Mouse (Mus musculus) left cerebral cortex, postnatal 36 days (tissue): ENCODE data around the gene Cdca7. TPM values are rescaled to one million over a fixed set of nuclear protein-coding genes. Genes with fewer than 3 reads are reported as not detected.
A peak's percentile ranks its signal among the peaks of the same experiment; 100 is the strongest.

Source experiments
- DNase-seq, 2 experiments: peaks; one replicate each; pipeline ENCODE4 v3.0.0; 2021 to 2022; ENCODE audit warnings: low spot score in 2 of 2, mixed read lengths in 1 of 2
- intact Hi-C: fragments of 180-260 bp; cut with DNase I; formaldehyde crosslinking; loops from one replicate; pipeline ENCODE4 v1.15.1; 2025
- total RNA-seq, 2 experiments: library from RNA; stranded (reverse); gene quantifications; 2 replicates each; pipeline ENCODE4 v1.2.3; 2021

Gene Cdca7
- total RNA-seq, 2 experiments from 2014 or later = 5.1 TPM

DNA sequence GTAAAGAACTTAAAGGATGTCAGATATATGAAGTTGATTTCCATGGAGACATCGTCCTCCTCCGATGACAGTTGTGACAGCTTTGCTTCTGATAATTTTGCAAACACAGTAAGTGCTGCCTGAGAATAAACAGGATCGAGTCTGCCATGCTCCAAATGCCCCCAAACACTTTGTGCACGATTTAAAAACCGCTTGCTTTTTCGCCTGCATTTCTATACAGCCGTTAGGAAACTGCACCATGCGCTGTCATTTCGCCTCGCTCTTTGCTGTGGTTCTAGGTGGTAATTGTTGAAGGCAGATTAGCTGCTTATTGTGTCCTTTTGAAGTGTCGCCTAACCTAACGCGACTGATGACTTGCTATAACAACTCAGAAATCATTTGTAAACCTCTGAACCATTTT, 3.0 kb downstream of the Cdca7 start:
- intact Hi-C loops = loop anchor here (5.0 kb wide), 1 partner anchor 798 kb away; no protein-coding TSS in a partner anchor

DNA sequence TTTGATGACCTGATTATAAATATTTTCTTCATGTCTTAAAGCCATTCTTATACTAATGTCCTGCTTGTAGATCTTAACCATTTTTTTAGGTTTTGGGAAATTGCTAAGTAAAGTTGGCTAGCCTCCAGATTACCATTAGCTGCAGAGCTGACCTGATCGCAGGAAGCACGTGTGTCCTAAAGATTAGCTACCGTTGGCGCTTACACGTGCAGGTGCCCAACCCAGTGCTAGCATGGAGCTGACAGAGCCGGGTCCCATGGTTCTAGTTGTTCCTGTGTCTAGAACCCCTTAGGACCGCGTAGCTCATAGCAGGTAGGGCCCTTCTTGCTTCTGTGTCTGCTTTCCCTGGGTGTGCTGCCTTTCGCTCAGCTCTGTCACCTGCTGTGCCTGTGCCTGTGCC, 3.9 kb downstream of the Cdca7 start:
- DNase-seq = no peak
- intact Hi-C loops = loop anchor here (5.0 kb wide), 1 partner anchor 797 kb away; no protein-coding TSS in a partner anchor

More for the DNA sequence above, 3.0 kb downstream of the Cdca7 start:
- no peak for DNase-seq

DNA sequence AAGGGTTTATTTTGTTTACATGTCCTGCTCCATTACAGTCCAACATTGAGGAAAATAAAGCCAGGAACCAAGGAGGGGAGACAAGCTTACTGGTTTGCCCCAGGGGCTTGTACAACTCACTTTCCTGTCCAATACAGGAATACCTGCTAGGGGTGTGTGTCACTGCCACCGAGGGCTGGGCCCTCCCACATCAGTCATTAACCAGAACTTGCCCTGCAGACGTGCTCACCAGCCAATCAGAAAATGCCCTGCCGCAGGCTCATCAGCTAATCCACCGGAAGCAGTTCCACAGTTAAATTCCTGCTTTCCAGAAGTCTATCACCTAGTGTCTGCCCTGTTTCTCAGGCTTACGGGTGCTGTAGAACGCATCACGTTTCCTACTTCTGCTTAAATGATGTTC, 15.7 kb downstream of the Cdca7 start:
- intact Hi-C loops = no loop called here

DNA sequence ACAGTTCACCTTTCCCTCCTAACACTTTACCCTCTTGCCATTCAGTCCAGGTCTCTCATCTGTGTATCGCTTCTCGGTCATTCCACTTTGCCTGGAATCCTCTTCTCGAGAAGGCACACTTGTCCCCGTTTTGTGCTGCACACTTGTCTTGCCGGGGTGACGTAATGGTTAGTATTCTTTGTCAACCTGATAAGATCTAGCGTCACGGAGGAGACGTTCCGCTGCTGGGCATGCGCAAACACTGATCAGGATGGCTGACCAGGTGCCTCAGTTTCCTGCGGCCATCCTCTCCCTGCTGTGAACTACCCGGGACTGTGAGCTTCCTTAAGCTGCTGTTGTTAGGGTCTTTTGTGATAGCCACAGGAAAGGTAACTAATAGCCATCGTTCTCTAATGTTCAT, 17.1 kb downstream of the Cdca7 start:
- intact Hi-C loops = no loop called here
- DNase-seq = no peak

More for the DNA sequence above, 15.7 kb downstream of the Cdca7 start:
- no peak for DNase-seq

DNA sequence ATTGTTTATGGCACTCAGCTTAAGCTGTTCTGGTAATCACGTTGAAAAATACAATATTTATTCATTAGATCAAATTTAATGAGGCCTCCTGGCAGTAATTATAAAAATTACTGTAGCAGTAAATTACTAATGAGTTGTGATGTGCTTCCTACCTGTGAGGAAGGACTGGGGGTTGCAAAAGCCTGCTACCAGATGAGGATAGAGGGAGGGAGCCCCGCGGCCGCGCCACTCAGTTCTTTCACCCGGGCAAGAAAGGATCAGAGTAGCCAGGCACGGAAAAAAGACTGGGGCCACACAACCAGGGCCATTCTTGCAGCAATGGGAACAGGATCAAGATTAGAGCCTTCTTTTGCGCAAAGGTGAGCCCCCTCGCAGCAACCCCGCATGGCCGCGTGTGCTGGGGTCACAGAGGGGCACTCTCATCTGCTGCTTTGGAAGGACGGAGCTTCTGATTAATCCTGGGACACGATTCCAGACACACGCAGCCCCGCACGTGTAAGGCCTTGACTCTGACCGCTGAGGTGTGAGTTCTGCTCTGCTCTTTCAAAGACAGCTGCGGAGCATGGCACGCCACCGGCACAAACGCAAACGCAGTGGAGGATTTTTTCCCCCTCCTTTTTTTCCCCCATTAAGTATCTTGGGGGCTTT, 23.2 kb downstream of the Cdca7 start:
- intact Hi-C loops = no loop called here
- no peak for DNase-seq

DNA sequence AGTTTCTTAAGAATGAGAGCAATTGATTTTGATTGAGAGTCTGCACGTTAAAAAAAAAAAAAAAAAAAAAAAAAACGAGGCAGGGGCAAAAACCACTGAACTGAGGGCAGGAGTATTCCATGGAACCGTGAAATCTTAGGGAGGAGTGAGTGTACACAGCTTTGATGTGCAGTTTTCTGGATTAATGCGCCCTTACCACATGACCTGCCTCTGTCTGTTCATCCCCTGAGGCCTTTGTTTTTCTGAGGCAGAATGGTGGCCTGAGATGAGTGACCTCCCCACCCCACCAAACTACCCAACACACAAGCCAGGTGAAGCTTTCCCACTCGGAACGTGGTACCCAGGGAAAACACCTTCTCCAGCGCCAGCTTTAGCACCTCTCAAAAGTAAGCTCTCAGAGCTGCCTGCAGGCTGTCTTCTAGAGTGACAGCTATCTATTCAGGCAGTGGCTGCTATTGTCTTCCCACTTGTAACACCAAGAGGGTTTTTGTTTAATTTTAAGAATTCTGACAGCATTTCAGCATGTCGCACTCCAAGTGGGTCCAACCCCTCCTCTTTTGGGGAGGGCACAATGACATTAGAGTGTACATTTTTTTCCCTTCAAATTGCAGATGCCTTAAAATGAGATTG, 23.9 kb downstream of the Cdca7 start:
- intact Hi-C loops = loop anchor here (10.0 kb wide), 1 partner anchor 265 kb away; no protein-coding TSS in a partner anchor
- no peak for DNase-seq

DNA sequence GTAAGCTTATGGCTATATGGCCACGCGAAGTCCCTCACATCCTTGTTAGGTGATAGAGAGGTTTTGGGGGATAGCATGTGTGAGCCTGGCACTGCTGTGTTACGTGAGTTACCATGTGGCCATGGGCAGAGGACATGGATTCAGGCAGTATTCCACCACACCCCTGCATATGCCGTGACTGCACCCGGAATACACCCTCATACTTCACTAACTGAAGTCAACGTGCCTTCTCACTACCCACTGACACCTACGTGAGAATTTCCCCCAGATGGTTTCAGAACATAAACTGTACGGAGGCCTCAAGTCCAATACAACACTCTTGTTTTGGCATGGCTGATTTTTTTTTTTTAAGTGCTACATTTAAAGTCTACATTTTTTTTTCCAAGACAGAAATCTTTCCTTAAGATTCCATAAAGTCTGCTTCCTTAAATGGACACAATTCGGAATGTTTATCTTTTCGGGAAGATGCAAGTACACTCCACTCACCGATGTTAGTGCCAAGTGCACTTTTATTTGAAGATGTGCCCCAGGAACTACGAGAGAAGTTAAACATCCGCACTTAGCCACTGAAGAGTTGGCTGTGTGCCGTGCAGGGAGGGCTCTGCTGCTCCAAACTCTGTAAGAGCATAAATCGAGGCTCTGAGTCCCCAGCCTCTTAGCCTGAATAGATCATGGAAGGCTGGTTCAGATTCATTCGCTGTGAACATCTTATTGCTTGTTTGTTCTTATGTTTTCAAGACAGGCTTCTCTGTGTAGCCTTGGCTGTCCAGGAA, 26.3 kb downstream of the Cdca7 start:
- no peak for DNase-seq
- intact Hi-C loops = loop anchor here (10.0 kb wide), 1 partner anchor 267 kb away; no protein-coding TSS in a partner anchor

DNA sequence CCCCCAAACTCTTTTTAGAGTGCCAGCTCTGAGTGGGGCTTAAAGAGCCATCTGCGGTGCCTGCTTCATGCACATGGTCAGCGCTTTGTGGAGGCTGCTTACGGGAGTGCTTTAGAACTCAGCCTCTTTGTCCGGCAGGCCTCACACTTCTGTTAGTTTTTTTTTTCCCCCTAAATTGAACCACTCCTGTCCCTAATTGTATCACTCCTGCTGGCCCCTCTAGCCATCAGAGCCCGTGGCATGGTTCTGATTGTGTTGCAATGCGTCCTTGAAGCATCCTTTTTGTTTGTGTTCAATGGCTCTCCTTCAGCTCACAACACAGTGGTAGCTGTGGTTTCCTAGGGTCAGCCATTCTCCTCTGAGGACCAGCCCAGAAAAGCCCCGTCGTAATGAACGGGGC, 27.7 kb downstream of the Cdca7 start:
- intact Hi-C loops = loop anchor here (10.0 kb wide), 1 partner anchor 269 kb away; no protein-coding TSS in a partner anchor
- no peak for DNase-seq

DNA sequence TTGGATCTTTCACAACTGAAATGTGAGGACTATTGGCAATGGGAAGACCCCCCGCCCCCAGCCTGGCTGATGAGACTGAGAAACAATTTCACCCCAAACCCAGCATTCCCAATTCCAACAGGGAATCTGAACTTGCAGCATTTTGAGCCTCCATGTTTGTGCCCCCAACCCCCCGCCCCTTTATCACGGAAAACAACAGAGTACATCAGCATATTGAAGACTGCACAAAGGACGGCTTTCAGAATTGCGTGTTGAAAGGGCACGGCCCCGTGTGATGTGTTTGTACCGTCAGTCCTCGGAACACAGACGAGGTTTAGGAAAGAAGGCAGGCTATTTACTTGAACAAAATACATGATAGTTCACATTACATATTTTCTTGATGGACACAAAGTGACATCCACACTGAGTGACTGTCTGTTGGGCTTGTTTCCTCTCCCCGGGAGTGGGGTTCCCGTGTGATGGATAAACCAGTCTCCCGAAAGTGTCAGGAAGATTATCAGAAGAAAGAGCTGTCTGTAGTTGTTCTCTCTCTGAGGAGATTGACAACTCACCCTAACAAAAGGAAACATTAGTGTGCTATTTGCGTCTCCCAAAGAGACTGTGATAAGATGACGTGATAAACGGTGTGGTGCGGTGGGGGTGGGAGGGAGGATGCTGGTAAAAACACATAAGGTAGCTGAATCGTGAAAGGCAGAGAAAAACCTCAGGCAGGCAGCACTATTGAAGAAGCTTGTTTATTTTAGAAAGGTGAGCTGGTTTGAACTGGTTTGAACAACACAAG, 32.1 kb downstream of the Cdca7 start:
- intact Hi-C loops = loop anchor here (10.0 kb wide), 1 partner anchor 273 kb away; no protein-coding TSS in a partner anchor
- no peak for DNase-seq

DNA sequence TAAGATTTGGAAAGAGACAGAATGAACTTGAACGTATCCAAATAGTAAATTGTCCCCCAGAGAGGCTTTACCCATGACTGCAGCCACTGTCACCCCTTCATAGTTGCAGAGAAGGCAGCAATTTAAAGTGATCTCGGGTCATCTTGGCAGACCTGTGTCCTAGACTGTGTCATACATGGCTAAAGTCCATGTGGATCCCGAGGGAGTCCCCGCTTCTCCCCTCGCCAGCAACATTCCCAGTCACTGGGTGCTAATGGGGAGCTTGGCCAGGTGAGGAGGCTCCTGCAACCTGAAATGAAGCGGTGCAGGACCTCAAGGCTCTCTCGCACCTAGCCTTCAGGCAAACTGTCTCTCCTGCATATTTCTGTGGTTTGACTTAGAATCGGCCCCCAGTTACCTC, 32.9 kb downstream of the Cdca7 start:
- no peak for DNase-seq
- intact Hi-C loops = loop anchor here (10.0 kb wide), 1 partner anchor 274 kb away; no protein-coding TSS in a partner anchor

DNA sequence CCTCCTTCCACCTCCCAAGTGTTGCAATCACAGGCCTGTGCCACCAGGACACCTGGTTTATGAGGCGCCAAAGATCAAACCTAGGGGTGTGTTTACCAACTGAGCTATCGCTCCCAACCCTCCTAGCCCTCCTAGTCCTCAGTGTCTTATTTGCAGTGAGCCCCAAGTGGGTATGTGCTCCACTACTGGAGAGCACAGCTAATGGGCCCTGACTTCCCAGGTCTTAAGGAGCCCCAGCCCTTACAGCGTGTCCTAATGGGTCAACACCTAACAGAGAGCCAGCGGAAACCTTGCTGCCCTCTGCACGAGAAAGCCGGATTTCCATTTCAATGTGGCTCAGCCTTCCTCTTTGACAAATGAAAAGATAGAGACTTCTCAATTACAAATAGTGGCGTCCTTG, 39.6 kb downstream of the Cdca7 start:
- intact Hi-C loops = loop anchor here (5.0 kb wide), 1 partner anchor 467 kb away; the partner anchor contains the start of gene Sp3
- no peak for DNase-seq

DNA sequence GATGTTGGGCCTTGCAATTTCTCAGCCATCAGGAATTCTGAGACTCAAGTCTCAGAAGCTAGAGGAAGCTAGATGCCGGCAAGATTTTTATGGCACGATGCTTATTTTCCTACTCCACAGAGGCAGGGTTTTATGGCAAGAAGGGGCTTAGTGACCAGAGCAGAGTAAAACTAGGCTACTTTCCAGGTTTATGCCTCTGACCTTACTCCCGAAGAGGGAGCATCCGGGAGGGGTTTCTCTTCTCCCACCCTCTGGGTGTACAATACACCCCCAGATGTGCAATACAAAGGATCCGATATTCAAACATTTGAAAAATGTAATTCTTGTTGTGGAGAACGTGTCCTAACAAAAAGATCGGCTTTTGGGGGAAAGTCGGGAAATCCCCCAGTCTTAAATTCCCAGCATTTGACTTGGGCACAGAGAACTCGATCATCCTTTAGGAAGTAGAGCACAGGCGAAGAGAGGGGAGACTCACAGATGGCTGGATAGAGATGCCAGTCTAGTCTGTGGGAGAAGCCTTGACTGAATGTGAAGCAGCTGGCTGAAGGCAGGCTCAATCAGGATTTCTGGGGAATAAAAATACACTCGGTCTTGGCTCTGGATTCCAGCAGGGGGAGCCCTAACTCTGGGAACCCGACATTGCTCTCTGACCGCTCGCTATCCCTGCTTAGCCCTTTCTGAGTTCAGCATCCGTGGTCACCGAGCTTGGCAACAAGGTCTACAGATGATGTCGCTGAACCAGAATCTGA, 40.2 kb downstream of the Cdca7 start:
- DNase-seq = peak; percentile 80 to 82
- intact Hi-C loops = loop anchor here (2.0 to 5.0 kb wide), 2 partner anchors 466 to 763 kb away; partner anchors contain the start of gene Sp3

DNA sequence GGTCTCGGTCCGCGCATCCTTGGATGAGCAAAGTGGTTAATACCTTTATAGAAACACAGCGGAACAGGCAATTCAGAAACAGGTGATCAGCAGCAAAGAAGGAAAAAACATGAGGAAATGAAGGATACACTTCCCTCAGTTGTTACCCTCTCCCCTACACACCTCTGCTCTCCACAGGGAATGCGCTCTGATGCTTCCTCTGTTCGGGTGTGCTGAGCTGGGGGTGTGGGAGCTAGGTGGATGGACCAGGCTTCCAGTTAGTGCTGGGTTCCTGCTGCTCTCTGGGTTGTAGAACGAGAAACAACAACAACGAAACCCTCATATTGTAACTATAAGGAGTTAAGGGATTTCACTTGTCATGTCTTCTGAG, 40.7 kb downstream of the Cdca7 start:
- intact Hi-C loops = loop anchor here (2.0 to 5.0 kb wide), 2 partner anchors 466 to 762 kb away; partner anchors contain the start of gene Sp3
- DNase-seq = no peak

DNA sequence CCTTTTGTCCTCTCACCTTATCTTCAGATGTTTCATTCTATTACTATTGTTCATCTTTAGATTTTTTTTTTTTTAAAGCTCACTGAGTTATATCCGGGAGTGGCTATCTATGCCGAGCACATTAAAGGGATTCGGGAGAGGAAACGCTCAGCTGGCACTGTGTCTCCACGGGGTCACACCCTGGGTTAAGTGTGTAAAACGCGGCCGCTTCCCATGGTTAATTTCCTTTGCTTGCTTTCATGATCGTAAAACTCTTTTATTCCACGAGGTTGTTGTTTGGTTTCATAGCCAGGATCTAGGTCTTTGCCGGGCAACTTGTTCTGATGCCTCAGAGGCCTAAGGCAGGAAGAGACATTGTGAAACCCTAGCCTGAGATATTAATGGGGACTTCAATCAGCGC, 48.1 kb downstream of the Cdca7 start:
- intact Hi-C loops = no loop called here
- no peak for DNase-seq

DNA sequence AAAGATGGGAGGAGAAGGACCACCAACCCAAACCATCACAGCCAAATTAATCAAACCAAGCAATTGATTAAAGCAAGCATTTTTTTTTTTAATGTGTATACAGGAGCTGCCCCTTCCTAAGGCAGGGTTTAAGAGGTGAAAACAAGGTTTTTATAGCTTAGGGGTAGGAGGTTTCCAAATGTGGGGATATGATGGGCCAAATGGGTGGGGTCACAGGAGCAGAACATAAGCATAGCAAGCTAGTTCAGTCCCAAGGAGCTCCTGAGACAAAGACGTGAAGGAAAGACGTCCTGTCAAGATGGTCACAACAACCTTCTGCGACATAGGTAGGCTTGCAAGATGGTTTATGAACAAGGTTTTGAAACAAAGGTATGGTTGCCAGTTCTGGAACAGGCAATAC, 49.6 kb downstream of the Cdca7 start:
- DNase-seq = no peak
- intact Hi-C loops = no loop called here

DNA sequence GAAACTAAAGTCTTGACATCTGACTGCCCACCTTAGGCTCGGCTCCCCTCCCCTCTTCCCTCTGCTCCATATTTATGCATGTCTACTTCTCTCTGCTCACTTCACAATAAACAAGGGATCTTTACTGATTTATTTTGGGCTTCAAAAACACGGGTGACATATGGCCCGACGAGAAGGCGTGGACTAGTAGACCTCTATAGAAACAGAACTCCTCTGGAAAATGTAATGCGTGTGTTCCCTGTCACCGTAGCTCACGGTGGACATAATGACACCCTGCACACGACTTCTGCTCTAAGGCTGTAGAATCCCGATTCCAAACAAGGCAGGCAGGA, 53.0 kb downstream of the Cdca7 start:
- intact Hi-C loops = no loop called here
- no peak for DNase-seq

DNA sequence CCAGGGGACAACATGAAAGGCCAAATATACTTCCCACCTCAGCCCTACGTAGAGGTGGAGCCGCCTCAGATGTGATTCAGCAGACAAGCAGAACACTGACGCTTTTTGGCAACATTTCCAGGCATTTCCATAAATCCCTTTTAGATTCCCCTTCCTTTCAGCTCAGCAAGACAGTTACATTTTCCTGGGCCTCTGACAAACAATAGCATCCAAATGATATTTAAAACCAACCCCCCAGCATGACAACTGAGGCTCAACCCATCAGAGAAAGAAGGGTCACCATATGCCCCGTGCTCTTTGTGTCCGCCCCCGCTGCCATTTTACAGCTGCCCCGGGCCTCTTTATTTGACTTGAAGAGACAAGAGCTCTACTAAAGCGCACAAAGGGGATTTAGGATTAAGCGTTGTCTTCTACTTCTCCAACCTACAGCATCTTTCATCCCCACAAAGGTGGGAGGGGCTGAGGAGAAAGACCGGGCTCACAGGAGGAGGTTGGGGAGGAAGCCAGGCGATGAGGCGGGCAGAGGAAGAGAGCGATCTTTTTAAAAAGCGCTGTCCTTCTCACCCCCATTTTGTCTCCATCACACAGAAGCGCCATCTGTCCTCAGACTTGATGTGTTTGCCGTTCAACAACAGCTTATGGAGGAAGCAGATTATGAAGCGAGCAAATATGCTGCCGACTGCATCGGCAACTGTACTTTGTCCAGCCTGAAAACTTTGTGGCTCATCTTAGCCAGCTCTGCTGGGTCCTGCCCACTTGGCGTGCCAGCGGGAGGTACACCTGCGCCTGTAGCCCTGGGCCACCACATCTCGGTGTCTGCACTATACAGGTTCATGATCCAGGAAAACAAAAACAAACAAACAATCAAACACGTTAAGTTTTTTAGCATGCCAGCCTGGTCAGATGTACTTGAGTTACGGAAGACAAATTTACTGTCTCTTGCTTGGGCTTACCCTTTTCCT, 53.7 kb downstream of the Cdca7 start:
- DNase-seq = peak; percentile 39 to 42
- intact Hi-C loops = no loop called here

DNA sequence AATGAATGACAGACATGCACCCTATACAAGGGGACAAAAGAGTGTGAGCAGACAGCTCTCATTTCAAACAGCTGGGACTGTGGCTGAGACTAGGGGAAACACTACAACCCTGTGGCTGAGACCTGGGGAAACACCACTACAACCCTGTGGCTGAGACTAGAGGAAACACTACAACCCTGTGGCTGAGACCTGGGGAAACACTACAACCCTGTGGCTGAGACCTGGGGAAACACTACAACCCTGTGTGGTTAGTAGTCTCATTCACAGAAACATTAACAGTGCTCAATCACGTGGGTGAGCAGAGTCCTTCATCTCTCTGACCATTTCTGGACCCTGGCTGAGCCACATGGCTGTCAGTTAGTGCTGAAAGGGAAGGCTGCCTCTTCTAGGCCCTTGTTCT, 59.9 kb downstream of the Cdca7 start:
- no peak for DNase-seq
- intact Hi-C loops = no loop called here
